Mouse (Mus musculus) forebrain, embryonic 16.5 days (tissue): ENCODE measurements around the gene Cyp4f18. TPM values are rescaled to one million over a fixed set of nuclear protein-coding genes. Genes with fewer than 3 reads are reported as not detected.
"Not testable (repeated sequence)": the region's sequence is repeated elsewhere in the genome, so short reads cannot be mapped to it uniquely, and the experiment has no call there.

ENCODE experiments used
- ATAC-seq: fragments of 200-750 bp; cut with Nextera tagmentation; 2 replicates; pipeline ENCODE4 v1.8.0; 2017; ENCODE audit warnings: mild to moderate bottlenecking, moderate library complexity
- H3K27ac ChIP-seq: fragments of 300-500 bp; sonication (generic); 2 replicates; pipeline ENCODE4 v1.5.1; 2014; ENCODE audit warnings: low read length, control low read depth
- H3K27me3 ChIP-seq: fragments of 300-500 bp; sonication (generic); replicated peaks from 2 replicates; pipeline ENCODE4 v1.6.1; 2014; ENCODE audit warnings: low read length; ENCODE audit not compliant: control insufficient read depth, insufficient read depth
- H3K36me3 ChIP-seq: fragments of 300-500 bp; sonication (generic); 2 replicates; pipeline ENCODE4 v1.6.1; 2014; ENCODE audit not compliant: control insufficient read depth, insufficient read depth
- H3K4me1 ChIP-seq: fragments of 300-500 bp; sonication (generic); replicated peaks from 2 replicates; pipeline ENCODE4 v1.6.1; 2014; ENCODE audit warnings: low read length; ENCODE audit not compliant: control insufficient read depth, insufficient read depth
- H3K4me2 ChIP-seq: fragments of 300-500 bp; sonication (generic); 2 replicates; pipeline ENCODE4 v1.6.1; 2014; ENCODE audit warnings: mild to moderate bottlenecking, low read length, control low read depth
- H3K4me3 ChIP-seq: fragments of 300-500 bp; sonication (generic); replicated peaks from 2 replicates; pipeline ENCODE4 v1.5.1; 2014; ENCODE audit warnings: mild to moderate bottlenecking, low read length, control low read depth
- H3K9ac ChIP-seq: fragments of 300-500 bp; sonication (generic); replicated peaks from 2 replicates; pipeline ENCODE4 v1.6.1; 2014; ENCODE audit warnings: low read depth, low read length, control low read depth
- H3K9me3 ChIP-seq: fragments of 300-500 bp; sonication (generic); 2 replicates; pipeline ENCODE4 v1.6.1; 2016; ENCODE audit warnings: low read length; ENCODE audit not compliant: control insufficient read depth
- WGBS: fragments of 180-500 bp; shearing (Covaris S2); extraction: QIAGEN DNeasy Blood & Tissue Kit; methylation state at CpG from one replicate; pipeline ENCODE4 v1.1.7; 2014; 5-methylcytosine and 5-hydroxymethylcytosine counted together
- polyA plus RNA-seq: library from polyadenylated mRNA; unstranded; fragments of >200 nt; fragmentation: Nextera tagmentation; extraction: Ambion mirVana; gene quantifications from 2 replicates; pipeline ENCODE4 v1.2.1, GENCODE M21; 2015

Cyp4f18 gene
- 0.34 and 0.79 TPM in 2 replicates for polyA plus RNA-seq

DNA sequence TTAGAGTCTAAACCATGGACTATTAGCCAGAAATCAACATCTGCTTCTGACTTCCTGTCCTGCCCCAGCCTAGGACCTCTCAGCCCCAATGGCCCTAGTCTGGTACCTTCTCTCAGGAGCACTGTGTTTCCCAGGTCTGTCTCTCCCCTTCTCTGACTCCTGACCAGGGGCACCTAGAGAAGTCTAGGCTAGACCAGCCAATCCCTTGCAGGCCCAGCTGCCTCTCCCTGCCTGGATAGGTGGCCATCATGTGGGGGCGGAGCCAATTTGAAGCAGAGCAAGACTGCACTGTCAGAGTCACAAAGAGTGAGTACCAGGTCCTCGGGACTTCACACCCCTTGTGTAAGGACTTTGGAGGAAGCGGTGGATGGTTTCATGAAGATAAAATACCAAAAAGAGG, at the start of gene Cyp4f18:
Cyp4f18 (minus strand) TSS at position 154 of the 400 bp plus-strand sequence.
- H3K9me3 ChIP-seq, result no peaks in the 10 kb centered on the region
- no peak within 1 kb of the TSS for H3K4me3 ChIP-seq
- 80% methylated on average over 3 of the region's 3 CpGs for WGBS
- no peak within 1 kb of the TSS for H3K9ac ChIP-seq
- no peak within 1 kb of the TSS for H3K4me2 ChIP-seq
- no peaks in the 10 kb centered on the region for H3K27me3 ChIP-seq
- no peaks in the 10 kb centered on the region for H3K4me1 ChIP-seq
- no peaks in the 10 kb centered on the region for H3K36me3 ChIP-seq
- no peak for ATAC-seq
- H3K27ac ChIP-seq, result no peak within 1 kb of the TSS

DNA sequence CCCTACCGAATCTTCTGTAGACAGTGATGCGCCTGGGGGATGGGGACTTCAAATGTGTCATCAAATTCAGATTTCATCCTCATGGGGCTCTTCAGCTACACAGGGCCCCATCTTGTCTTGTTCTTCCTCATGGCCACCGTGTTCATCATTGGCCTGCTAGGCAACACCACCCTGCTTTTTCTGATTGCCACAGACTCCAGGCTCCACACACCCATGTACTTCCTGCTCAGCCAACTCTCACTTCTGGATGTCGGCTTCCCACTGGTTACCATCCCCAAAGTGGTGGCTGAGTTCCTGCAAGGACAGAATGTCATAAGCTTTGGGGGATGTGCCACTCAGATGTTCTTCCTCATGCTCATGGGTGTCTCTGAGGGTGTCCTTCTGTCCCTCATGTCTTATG, 48.2 kb upstream of the Cyp4f18 start:
- H3K36me3 ChIP-seq, H3K4me2 ChIP-seq, H3K27me3 ChIP-seq, H3K4me3 ChIP-seq, H3K27ac ChIP-seq, H3K4me1 ChIP-seq, ATAC-seq, H3K9ac ChIP-seq, H3K9me3 ChIP-seq: not testable (repeated sequence)
- WGBS, result 92% methylated on average over 3 of the region's 4 CpGs

DNA sequence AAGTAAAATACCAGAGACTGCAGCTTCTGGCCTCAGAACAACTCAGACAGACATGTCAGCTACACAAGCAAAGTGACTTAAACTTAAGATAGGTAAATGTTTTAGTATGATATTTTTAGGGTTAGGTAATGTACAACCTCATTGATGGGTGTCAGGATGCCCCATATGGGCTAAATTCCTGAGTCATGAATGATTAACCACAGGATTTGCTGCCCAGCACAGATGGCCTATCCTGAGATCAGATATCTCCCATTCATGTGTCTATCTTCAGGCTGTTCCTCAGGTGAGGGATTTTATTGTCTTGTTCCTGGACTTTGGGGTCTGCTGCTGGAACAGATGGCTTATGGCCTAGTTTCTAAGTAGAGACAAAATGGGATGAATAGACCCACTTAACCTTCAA, 45.2 kb upstream of the Cyp4f18 start:
- H3K9ac ChIP-seq, H3K9me3 ChIP-seq, ATAC-seq, H3K27me3 ChIP-seq, H3K4me3 ChIP-seq, H3K36me3 ChIP-seq, H3K4me1 ChIP-seq, H3K27ac ChIP-seq, H3K4me2 ChIP-seq: not testable (repeated sequence)

DNA sequence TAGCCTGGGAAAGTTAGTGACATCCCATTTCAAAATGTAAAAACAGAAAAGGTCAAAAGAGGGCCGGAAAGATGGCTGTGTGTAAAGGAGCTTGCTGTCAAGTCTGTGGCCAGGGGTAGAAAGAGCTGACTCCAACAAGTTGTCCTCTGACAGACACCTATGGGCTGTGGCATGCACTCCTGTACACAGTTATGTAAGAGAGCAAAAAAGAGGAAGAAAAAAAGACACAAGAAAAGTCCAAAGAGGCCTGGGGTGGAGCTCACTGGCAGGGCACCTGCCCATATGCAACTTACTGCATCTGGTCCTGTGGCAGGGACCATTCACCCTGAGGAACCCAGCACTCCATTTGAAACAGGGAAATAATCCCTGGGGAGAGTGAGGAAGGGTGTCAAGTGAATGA, 33.1 kb upstream of the Cyp4f18 start:
- no peak overlapping the region for H3K9ac ChIP-seq
- H3K4me2 ChIP-seq, result no peak overlapping the region
- H3K27ac ChIP-seq, result no peak overlapping the region
- no peaks in the 10 kb centered on the region for H3K36me3 ChIP-seq
- ATAC-seq, result no peak
- H3K4me1 ChIP-seq, result no peaks in the 10 kb centered on the region
- no peaks in the 10 kb centered on the region for H3K9me3 ChIP-seq
- H3K27me3 ChIP-seq, result no peaks in the 10 kb centered on the region
- H3K4me3 ChIP-seq, result no peak overlapping the region
- WGBS, result 82% methylated on average over 1 of the region's 1 CpGs

DNA sequence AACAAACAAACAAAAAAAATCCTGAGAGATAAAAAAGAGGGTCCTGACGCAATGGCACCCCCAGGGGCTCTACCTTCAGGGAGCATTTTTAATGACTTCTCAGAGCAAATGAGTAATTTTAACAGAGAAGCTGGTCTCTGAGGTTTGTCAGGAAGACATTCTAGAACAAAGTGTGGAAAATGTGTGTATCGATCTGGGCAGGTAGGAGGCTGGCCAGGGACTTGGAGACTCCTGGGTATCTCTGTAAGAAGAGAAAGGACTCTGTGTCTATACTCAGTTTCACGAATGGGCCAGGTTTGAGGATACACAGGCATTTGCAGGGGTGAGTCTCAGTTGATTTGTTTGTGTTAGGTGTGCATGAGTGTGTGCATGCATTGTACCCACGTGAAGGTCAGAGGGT, 31.5 kb upstream of the Cyp4f18 start, which contains the start of gene Olfr372:
Olfr372 (plus strand) TSS at position 301 of the 400 bp plus-strand sequence.
- H3K4me2 ChIP-seq, H3K27me3 ChIP-seq, H3K9me3 ChIP-seq, H3K27ac ChIP-seq, H3K4me3 ChIP-seq, H3K36me3 ChIP-seq, ATAC-seq, H3K9ac ChIP-seq, H3K4me1 ChIP-seq: not testable (repeated sequence)
- 82% methylated on average over 4 of the region's 4 CpGs for WGBS

DNA sequence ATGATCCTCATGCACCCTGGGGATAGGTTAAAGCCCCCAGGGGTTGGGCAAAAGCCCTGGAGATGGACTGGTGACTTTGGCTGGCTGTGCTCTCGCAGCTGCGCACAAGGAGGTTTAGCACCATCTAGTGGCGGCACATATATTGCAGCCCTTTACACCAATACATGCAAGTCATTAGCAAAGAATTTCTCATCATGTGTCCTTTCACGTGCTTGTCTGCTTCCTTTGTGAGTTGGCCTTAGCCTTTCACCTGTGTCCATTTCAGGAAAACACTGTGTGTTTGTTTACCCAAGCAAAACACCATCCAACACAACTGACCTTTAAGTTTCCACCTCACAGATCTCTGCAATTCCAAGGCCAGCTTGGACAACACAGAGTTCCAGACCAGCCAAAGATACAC, 23.5 kb upstream of the Cyp4f18 start:
- H3K9ac ChIP-seq, H3K27ac ChIP-seq, H3K4me2 ChIP-seq, H3K27me3 ChIP-seq, H3K36me3 ChIP-seq, H3K4me1 ChIP-seq, H3K9me3 ChIP-seq, ATAC-seq, H3K4me3 ChIP-seq: not testable (repeated sequence)
- WGBS, result 27% methylated on average over 4 of the region's 4 CpGs

DNA sequence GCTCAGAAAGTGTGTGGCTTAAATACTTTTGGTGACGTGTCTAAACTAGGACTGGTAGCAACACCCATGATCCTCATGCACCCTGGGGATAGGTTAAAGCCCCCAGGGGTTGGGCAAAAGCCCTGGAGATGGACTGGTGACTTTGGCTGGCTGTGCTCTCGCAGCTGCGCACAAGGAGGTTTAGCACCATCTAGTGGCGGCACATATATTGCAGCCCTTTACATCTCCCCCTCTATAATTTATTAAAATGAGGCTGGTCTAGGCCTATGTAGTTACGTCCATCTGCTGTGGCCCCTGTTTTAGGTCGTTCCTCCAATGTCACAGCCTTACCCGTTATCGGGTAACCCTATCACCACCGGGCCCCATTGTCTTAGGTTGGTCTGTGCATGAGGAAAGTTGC, 15.5 kb upstream of the Cyp4f18 start:
- H3K9me3 ChIP-seq, H3K36me3 ChIP-seq, H3K4me3 ChIP-seq, H3K9ac ChIP-seq, H3K4me2 ChIP-seq, H3K27me3 ChIP-seq, H3K27ac ChIP-seq, ATAC-seq, H3K4me1 ChIP-seq: not testable (repeated sequence)
- WGBS, result 0% methylated on average over 2 of the region's 9 CpGs

DNA sequence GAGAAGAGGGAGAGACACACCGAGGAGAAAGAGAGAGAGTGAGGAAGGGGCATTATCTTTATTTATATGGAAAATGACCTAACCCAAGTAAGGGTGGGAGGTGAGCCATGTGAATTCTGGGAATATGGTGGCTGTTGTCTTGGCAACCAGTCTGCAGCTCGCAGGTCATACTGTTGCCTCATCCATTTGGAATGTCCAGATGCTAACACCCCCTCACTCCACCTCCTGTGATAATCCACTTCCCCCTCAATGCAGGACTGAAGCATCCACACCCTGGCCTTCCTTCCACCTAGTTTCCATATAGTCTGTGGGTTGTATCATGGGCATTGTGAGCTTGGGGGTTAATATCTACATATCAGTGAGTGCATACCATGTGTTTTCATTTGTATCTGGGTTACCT, 10.4 kb upstream of the Cyp4f18 start:
- Histone ChIP-seq H3K4me2 (no peak overlapping the region), H3K9ac (no peak overlapping the region), H3K36me3 (no peaks in the 10 kb centered on the region), H3K27ac (no peak overlapping the region), H3K4me1 (no peaks in the 10 kb centered on the region), H3K27me3 (no peaks in the 10 kb centered on the region), H3K4me3 (no peak overlapping the region), H3K9me3 (no peaks in the 10 kb centered on the region)
- ATAC-seq, result no peak
- WGBS, result 54% methylated on average over 2 of the region's 2 CpGs

DNA sequence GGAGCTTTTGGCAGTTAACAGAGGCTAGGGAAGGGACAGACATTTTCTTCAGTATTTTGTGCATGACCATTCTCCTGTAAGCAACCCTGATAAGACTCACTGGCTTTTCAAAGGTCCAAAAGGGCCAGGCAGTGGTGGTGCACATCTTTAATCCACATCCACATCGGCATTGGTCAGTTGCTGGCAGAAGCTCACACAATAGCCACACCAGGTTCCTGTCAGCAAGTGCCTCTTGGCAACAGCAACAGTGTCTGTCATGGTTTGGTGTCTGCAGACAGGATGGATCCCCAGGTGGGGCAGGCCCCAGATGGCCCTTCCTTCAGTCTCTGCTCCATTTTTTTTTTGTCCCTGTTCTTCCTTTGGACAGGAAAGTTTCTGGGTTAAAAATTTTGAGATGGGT, 9.6 kb upstream of the Cyp4f18 start:
- not testable (repeated sequence) for H3K27me3 ChIP-seq, H3K27ac ChIP-seq, H3K9ac ChIP-seq, H3K4me2 ChIP-seq, H3K4me3 ChIP-seq, ATAC-seq, H3K9me3 ChIP-seq, H3K36me3 ChIP-seq, H3K4me1 ChIP-seq
- WGBS, result 83% methylated on average over 1 of the region's 1 CpGs

DNA sequence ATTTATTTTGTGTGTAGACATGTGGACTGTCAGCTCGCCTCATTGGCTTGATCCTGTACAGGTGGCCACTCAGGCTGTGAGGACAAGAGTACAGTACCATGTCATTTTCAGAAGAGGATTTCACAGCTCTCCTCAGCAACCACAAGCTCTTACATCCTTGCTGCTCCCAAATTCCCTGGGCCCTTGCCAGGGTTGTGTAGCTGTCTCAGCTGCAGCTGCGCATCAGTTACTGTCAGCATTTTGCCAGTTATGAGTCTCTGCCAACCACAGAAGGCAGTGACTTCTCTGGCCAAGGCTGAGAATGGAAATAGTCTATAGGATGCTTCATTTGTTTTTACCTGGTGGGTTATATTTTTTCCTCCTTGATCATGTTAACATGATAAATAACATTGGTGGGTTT, 8.7 kb upstream of the Cyp4f18 start:
- no peak overlapping the region for H3K4me2 ChIP-seq
- no peak overlapping the region for H3K27ac ChIP-seq
- ATAC-seq, result no peak
- no peaks in the 10 kb centered on the region for H3K36me3 ChIP-seq
- H3K27me3 ChIP-seq, result no peaks in the 10 kb centered on the region
- H3K9ac ChIP-seq, result no peak overlapping the region
- 61% methylated on average over 2 of the region's 2 CpGs for WGBS
- no peaks in the 10 kb centered on the region for H3K9me3 ChIP-seq
- H3K4me3 ChIP-seq, result no peak overlapping the region
- H3K4me1 ChIP-seq, result no peaks in the 10 kb centered on the region
